Mouse (Mus musculus) MEL (cell line): ENCODE data around the gene Olfr603.

ENCODE experiments used
- BHLHE40 ChIP-seq: IDR thresholded peaks from 2 replicates; pipeline ENCODE4 v1.6.1; 2012; ENCODE audit warnings: low read depth, mild to moderate bottlenecking, inconsistent platforms, low read length, improper control_type of control experiment, borderline replicate concordance
- CTCF ChIP-seq, 3 experiments: IDR thresholded peaks in 2 of 3; conservative IDR thresholded peaks in 1 of 3; 2 replicates each; pipeline ENCODE4 v1.5.1; 2011 to 2012; ENCODE audit warnings: low read length in 3 of 3, low read depth in 2 of 3, mild to moderate bottlenecking in 2 of 3, improper control_type of control experiment in 1 of 3, inconsistent platforms in 1 of 3, mixed read lengths in 1 of 3, moderate library complexity in 1 of 3; ENCODE audit not compliant: control insufficient read depth in 1 of 3, insufficient read depth in 1 of 3, poor library complexity in 1 of 3, severe bottlenecking in 1 of 3
- EP300 ChIP-seq, 2 experiments: IDR thresholded peaks; 2 replicates each; pipeline ENCODE4 v1.6.1; 2011; ENCODE audit warnings: improper control_type of control experiment in 2 of 2, low read length in 2 of 2, low read depth in 1 of 2, mild to moderate bottlenecking in 1 of 2
- HCFC1 ChIP-seq: IDR thresholded peaks from 2 replicates; pipeline ENCODE4 v1.6.1; 2012; ENCODE audit warnings: low read depth, mild to moderate bottlenecking, inconsistent platforms, low read length, improper control_type of control experiment, moderate library complexity
- MXI1 ChIP-seq: IDR thresholded peaks from 2 replicates; pipeline ENCODE4 v1.6.1; 2011; ENCODE audit warnings: mild to moderate bottlenecking, low read depth, low read length, improper control_type of control experiment
- POLR2A ChIP-seq, 2 experiments: IDR thresholded peaks; 2 replicates each; pipeline ENCODE4 v1.6.1; 2011 to 2012; ENCODE audit warnings: low read length in 2 of 2, mild to moderate bottlenecking in 2 of 2, control low read depth in 1 of 2, improper control_type of control experiment in 1 of 2, low read depth in 1 of 2, moderate library complexity in 1 of 2; ENCODE audit not compliant: control insufficient read depth in 1 of 2, insufficient read depth in 1 of 2, poor library complexity in 1 of 2
- TAL1 ChIP-seq: IDR thresholded peaks from 2 replicates; pipeline ENCODE4 v1.6.1; 2012; ENCODE audit warnings: mild to moderate bottlenecking, inconsistent platforms, low read length, moderate library complexity, mixed read lengths

- no peak for TF ChIP-seq MXI1
- no peak for TF ChIP-seq BHLHE40
- TF ChIP-seq POLR2A (IDR thresholded peaks at IDR 0.05; ENCODE audit: control insufficient read depth in 1 of 2, insufficient read depth in 1 of 2, low read depth in 1 of 2, low read length in 2 of 2, poor library complexity in 1 of 2): no peak
- TF ChIP-seq EP300 (IDR thresholded peaks at IDR 0.05; ENCODE audit: low read depth in 1 of 2, low read length in 2 of 2): no peak
- no peak for TF ChIP-seq TAL1
- no peak for TF ChIP-seq HCFC1
- no peak for TF ChIP-seq CTCF (IDR thresholded peaks at IDR 0.05 in 2 of 3, conservative IDR thresholded peaks at IDR 0.05 in 1 of 3; ENCODE audit: control insufficient read depth in 1 of 3, insufficient read depth in 1 of 3, low read depth in 2 of 3, low read length in 3 of 3, poor library complexity in 1 of 3, severe bottlenecking in 1 of 3)
Observed at GRCm38 (mm10) chr7:103349569-103349968, 36.4 kb downstream of the Olfr603 start, which contains the start of gene Olfr600.
